Mouse (Mus musculus) G1E (cell line): Measurements from ENCODE around the gene Zfp683. TPM values are rescaled to one million over a fixed set of nuclear protein-coding genes. Genes with fewer than 3 reads are reported as not detected.

Source experiments
- ATAC-seq: 2 replicates; pipeline ENCODE4 v1.8.0; 2016; ENCODE audit warnings: mild to moderate bottlenecking; ENCODE audit not compliant: insufficient number of reproducible peaks, poor library complexity, low FRiP score, severe bottlenecking; ENCODE audit errors: extremely low read depth
- DNase-seq: peaks from one replicate; pipeline ENCODE4 v3.0.0; 2012; ENCODE audit warnings: low spot score
- H3K27me3 ChIP-seq: 2 replicates; pipeline ENCODE4 v1.6.1; 2012; ENCODE audit warnings: mild to moderate bottlenecking, low read length, inconsistent platforms; ENCODE audit not compliant: insufficient read depth
- H3K36me3 ChIP-seq: replicated peaks from 2 replicates; pipeline ENCODE3; 2012; ENCODE audit warnings: mild to moderate bottlenecking, inconsistent platforms
- H3K4me1 ChIP-seq: 2 replicates; pipeline ENCODE4 v1.6.1; 2012; ENCODE audit warnings: low read depth, low read length, inconsistent platforms, mixed read lengths; ENCODE audit not compliant: insufficient read depth
- H3K4me3 ChIP-seq: 2 replicates; pipeline ENCODE4 v1.5.1; 2012; ENCODE audit warnings: low read depth, mild to moderate bottlenecking, inconsistent platforms, low read length, moderate library complexity, mixed read lengths
- H3K9me3 ChIP-seq: replicated peaks from 2 replicates; pipeline ENCODE4 v1.6.1; 2012; ENCODE audit warnings: inconsistent platforms
- CTCF ChIP-seq: IDR thresholded peaks from 2 replicates; pipeline ENCODE4 v1.5.1; 2012; ENCODE audit warnings: low read depth, low read length, inconsistent platforms, mixed read lengths
- GATA1 ChIP-seq: IDR thresholded peaks from 2 replicates; pipeline ENCODE4 v1.6.1; 2012; ENCODE audit warnings: borderline replicate concordance, low read length, inconsistent platforms, mixed read lengths
- GATA2 ChIP-seq: IDR thresholded peaks from 2 replicates; pipeline ENCODE4 v1.6.1; 2012; ENCODE audit warnings: low read depth, low read length, inconsistent platforms, borderline replicate concordance
- POLR2AphosphoS5 ChIP-seq: IDR thresholded peaks from 2 replicates; pipeline ENCODE4 v1.6.1; 2012; ENCODE audit warnings: low read depth, low read length, inconsistent platforms; ENCODE audit not compliant: insufficient replicate concordance
- TAL1 ChIP-seq: conservative IDR thresholded peaks from 2 replicates; pipeline ENCODE4 v1.6.1; 2012; ENCODE audit warnings: low read depth, low read length, inconsistent platforms, mixed read lengths
- polyA plus RNA-seq: library from polyadenylated mRNA; stranded (reverse); fragments of >175 nt; gene quantifications from 2 replicates; pipeline ENCODE4 v1.2.3, GENCODE M21; 2012
- total RNA-seq, 2 experiments: library from RNA; stranded (forward) in 1 of 2; stranded (reverse) in 1 of 2; fragments of 200-1000 nt in 1 of 2; fragments of >200 nt in 1 of 2; fragmentation: Nextera tagmentation in 1 of 2; gene quantifications; 2 replicates each; pipeline ENCODE4 v1.2.3; 2014 to 2017

The Zfp683 gene
- total and polyA plus RNA-seq, 3 experiments, result not detected

DNA sequence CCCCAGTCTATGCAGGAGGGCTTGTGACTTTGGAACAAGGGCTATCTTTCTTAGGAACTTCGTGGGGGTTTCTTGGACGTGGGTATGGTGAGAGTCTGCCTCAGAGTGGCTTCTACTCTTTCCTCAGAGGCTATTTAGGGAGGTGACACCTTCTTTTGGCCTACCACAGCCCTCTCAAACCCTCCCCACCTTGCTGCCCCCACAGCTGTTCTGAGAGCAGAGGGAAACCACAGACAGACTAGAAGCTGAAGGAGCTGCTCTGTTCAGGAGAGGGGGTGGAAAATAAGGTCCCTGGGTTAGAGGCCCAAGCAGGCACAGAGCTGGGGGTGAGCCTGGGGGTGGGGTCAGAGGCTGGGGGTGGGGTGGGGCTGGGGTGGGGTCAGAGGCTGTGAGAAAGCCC, 10.6 kb upstream of the Zfp683 start:
- Histone ChIP-seq H3K4me1 (peaks cover 10% of the 10 kb centered on the region; the same call in 1 of the 2 replicates), H3K9me3 (peaks cover 3% of the 10 kb centered on the region; the same call in 1 of the 2 replicates), H3K36me3 (no peaks in the 10 kb centered on the region), H3K27me3 (peaks cover 29% of the 10 kb centered on the region), H3K4me3 (no peak overlapping the region)
- no peak for DNase-seq
- TF ChIP-seq CTCF (no peak), GATA1 (no peak), GATA2 (no peak), POLR2AphosphoS5 (no peak), TAL1 (no peak)
- ATAC-seq, result no peak

DNA sequence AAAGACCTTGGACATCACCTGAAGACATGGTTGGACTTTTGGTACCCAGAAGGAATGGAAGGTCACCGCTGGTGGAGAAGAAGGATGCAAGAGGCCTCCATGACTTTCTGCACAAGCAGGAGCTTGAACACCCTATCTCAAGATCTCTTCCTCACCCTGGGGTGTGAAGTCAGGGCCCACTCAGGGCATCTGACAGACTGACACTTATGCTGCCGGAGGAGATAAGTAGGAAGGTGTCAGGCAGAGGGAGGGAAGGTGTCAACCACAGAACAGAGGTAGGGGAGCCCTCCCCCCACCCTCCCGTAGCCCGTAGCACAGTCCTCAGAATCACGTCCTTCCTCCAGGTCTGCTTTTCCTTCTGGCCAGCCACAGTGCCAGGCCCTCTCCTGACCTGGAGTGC, 6.0 kb upstream of the Zfp683 start:
- Histone ChIP-seq H3K36me3 (no peaks in the 10 kb centered on the region), H3K27me3 (peaks cover 33% of the 10 kb centered on the region), H3K4me3 (no peak overlapping the region), H3K9me3 (peaks cover 6% of the 10 kb centered on the region; the same call in 1 of the 2 replicates), H3K4me1 (peaks cover 5% of the 10 kb centered on the region; the same call in 1 of the 2 replicates)
- DNase-seq (no peak), ATAC-seq (no peak)
- no peak for TF ChIP-seq CTCF
- no peak for TF ChIP-seq TAL1
- TF ChIP-seq GATA2, result no peak
- TF ChIP-seq GATA1, result no peak
- TF ChIP-seq POLR2AphosphoS5, result no peak

DNA sequence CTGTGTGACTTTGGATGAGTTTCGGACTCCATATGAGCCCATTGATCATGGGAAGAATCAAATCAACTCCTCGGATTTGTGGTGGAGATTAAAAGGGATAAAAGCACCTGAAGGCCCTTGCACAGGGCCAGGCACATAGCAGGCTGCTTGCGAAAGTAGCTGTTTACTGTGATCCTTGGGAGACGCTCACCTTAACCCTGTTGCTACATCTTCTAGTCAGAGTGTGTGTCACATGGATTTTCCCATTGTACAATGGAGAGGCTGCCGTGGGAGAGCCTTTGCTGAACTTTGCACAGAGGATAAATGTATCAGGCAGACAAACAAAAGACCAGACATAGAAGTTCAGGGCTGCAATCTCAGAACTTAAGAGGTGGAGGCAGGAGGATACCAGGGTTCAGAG, 1.7 kb upstream of the Zfp683 start:
- no peak for DNase-seq
- ATAC-seq, result no peak
- 0 out of 2 replicates have a peak, but pooled peaks cover 4% of the 10 kb centered on the region for H3K9me3 ChIP-seq
- no peaks in the 10 kb centered on the region for H3K36me3 ChIP-seq
- H3K4me3 ChIP-seq, result no peak overlapping the region
- H3K4me1 ChIP-seq, result peaks cover 4% of the 10 kb centered on the region; the same call in 1 of the 2 replicates
- no peak for TF ChIP-seq GATA2
- no peak for TF ChIP-seq GATA1
- no peak for TF ChIP-seq TAL1
- no peak for TF ChIP-seq CTCF
- no peak for TF ChIP-seq POLR2AphosphoS5
- H3K27me3 ChIP-seq, result peaks cover 45% of the 10 kb centered on the region

DNA sequence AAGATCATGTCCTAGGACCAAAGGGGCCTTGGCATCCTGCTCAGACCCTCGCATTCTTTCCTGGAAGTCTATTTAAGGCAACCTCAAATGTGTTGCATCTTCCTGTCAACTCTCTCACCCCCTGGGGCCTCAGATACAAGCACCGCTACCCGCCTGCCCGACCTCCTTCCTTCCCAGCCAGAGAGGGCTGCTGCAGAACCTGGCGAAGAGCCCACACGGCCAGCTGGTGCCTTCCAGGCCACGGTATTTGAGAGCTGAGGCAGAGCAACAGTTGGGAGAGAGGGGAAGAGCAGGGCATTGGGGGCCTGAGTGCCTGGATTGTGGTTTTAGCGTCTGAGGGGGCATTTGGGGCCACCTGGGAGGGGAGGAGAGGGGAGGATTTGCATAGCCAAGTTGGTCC, 1.1 kb upstream of the Zfp683 start:
- DNase-seq, result no peak
- no peaks in the 10 kb centered on the region for H3K36me3 ChIP-seq
- peaks cover 4% of the 10 kb centered on the region; the same call in 1 of the 2 replicates for H3K4me1 ChIP-seq
- H3K9me3 ChIP-seq, result 0 out of 2 replicates have a peak, but pooled peaks cover 4% of the 10 kb centered on the region
- H3K4me3 ChIP-seq, result no peak overlapping the region
- ATAC-seq, result no peak
- TF ChIP-seq CTCF, result no peak
- no peak for TF ChIP-seq TAL1
- peaks cover 46% of the 10 kb centered on the region for H3K27me3 ChIP-seq

DNA sequence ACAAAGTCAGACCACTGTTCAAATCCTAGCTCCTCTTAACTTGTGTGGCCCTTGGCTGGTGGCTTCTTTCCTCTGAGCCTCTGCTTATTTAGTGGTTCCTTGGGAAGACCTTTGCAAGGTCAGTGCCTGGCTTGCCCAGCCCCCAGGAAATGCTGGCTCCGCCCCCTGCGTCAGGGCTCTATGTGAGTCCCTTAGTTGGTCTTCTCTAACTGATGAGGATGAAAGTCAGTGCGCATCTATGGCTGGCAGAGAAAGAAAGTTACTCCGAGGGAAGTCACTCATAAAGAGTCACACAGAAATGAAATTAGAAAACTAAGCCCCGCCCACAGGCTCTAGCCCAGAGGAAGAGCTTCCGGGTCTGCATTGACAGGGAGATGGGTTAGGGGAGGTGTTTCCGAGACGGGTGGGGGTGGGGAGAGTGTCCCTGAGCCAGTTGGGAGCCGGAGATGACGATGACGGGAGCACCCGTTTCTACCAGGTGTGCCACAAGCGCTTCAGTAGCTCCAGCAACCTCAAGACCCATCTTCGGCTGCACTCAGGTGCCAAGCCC, 4.6 kb downstream of the Zfp683 start:
- Histone ChIP-seq H3K36me3 (no peaks in the 10 kb centered on the region), H3K9me3 (no peaks in the 10 kb centered on the region), H3K4me3 (no peak overlapping the region), H3K27me3 (peaks cover 38% of the 10 kb centered on the region), H3K4me1 (peaks cover 42% of the 10 kb centered on the region)
- ATAC-seq, result no peak
- DNase-seq, result no peak
- TF ChIP-seq POLR2AphosphoS5 (no peak), TAL1 (no peak), GATA2 (no peak)

DNA sequence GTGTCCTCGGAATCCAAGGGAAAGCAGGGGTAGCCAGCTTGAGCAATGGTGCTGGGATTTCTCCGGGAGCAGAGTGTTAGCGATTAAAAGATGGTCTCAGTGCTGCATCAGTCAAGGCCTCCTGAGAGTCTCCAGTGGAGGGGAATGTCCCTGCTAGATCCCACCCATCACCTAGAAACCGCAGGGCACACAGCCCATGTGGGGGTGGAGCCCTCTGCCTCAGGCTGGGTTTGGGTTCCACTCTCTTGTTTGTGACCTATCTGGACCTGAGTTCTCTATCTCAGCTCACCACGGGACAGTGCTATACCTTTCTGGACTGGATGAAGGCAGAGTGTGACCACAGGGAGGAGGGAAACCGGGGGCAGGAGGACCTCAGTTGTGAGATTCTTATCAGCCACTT, 5.3 kb downstream of the Zfp683 start:
- TF ChIP-seq CTCF (no peak), GATA2 (no peak), TAL1 (no peak), GATA1 (no peak), POLR2AphosphoS5 (no peak)
- Histone ChIP-seq H3K27me3 (peaks cover 38% of the 10 kb centered on the region), H3K4me3 (no peak overlapping the region), H3K4me1 (peaks cover 49% of the 10 kb centered on the region), H3K9me3 (no peaks in the 10 kb centered on the region), H3K36me3 (no peaks in the 10 kb centered on the region)
- DNase-seq, result no peak
- no peak for ATAC-seq

DNA sequence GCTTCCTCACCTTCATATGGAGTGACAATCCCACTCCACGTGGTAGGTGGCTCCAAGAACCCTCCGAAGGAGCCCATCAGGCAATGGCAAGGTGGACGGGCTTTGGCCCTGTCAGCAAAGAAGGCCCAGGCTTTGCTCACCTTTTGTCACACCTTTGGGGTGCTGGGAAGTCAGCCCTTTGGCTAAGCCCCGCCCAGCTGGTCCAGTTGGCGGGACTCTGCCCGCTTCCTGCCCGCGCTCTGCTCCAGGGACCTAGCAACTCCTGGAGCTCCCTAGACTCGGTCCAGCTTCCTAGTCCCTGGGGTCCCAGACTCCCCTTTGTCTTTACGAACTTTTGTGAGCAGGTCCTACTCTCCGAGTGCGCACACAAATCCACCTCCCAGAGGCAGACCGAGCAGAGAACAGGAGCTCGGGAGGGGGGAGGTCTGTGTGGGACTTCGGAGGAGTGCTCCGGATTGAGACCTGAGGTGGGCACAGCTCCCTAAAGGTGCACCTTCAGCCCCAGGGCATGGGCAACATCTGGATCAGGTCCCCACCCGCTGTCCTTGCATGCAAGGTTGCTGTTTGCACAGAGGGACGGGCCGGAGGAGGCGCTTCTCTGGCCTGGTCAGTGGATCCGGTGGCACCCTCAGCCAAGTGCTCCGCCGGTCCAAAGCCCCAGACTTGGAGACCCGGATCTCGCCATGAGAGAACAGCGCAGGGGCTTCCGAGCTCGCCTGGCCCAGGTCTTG, 6.7 kb downstream of the Zfp683 start, which contains the start of gene Crybg2:
Gene Crybg2 (plus strand): TSS at position 681 of the 731 bp plus-strand sequence.
- no peak for TF ChIP-seq POLR2AphosphoS5
- TF ChIP-seq GATA2, result no peak
- TF ChIP-seq CTCF, result no peak
- no peak for TF ChIP-seq TAL1
- no peak for TF ChIP-seq GATA1
- ATAC-seq, result no peak
- peaks cover 50% of the 10 kb centered on the region for H3K4me1 ChIP-seq
- H3K4me3 ChIP-seq, result peak within 1 kb of the TSS; percentile 50; the same call in 1 of the 2 replicates
- no peaks in the 10 kb centered on the region for H3K36me3 ChIP-seq
- no peak for DNase-seq
- peaks cover 38% of the 10 kb centered on the region for H3K27me3 ChIP-seq
- no peaks in the 10 kb centered on the region for H3K9me3 ChIP-seq
